Mouse (Mus musculus): ENCODE measurements around the gene Gstm6. TPM values are rescaled to one million over a fixed set of nuclear protein-coding genes. Genes with fewer than 3 reads are reported as not detected.
"Not testable (repeated sequence)": the region's sequence is repeated elsewhere in the genome, so short reads cannot be mapped to it uniquely, and the experiment has no call there.

Gstm6 gene
- total RNA-seq (2018; cell fraction: chromatin; rRNA removed), result not detected
- under 1 TPM in 1 of 26 experiments, not detected in 25; 0.10 TPM for total RNA-seq (2018; cell fraction: cytosol; rRNA removed)
- total RNA-seq (2018; cell fraction: nucleus; rRNA removed), result not detected
- not detected in 3 replicates for polyA plus RNA-seq (2018)

- Histone ChIP-seq H3K27ac (no peak within 1 kb of the TSS), H3K79me2 (ENCODE audit: inconsistent target) (no peaks in the 10 kb centered on the region), H3K4me3 (ENCODE audit: inconsistent target) (no peak within 1 kb of the TSS), H3K36me3 (ENCODE audit: inconsistent target) (no peaks in the 10 kb centered on the region)
- 82% methylated on average over 20 of the region's 20 CpGs for WGBS (ENCODE audit: missing documents)
These were observed at the start of gene Gstm6 for GRCm38 (mm10) chr3:107943239-107943990. TSS of gene Gstm6 (minus strand) at chr3:107943749.

- H3K27ac ChIP-seq, result no peak within 1 kb of the TSS
- 78% methylated on average over 8 of the region's 8 CpGs for WGBS (ENCODE audit: missing documents)
These were observed 42.6 kb upstream of the Gstm6 start, which contains the start of gene Gstm2 for GRCm38 (mm10) chr3:107986041-107986562. TSS of gene Gstm2 (minus strand) at chr3:107986453.

GRCm38 (mm10) chr3:107985141-107985540 lies 41.6 kb upstream of the Gstm6 start:
- not testable (repeated sequence) for H3K27ac ChIP-seq; H3K4me3 ChIP-seq (ENCODE audit: inconsistent target); H3K36me3 ChIP-seq (ENCODE audit: inconsistent target); H3K79me2 ChIP-seq (ENCODE audit: inconsistent target)
- WGBS (ENCODE audit: missing documents), result 93% methylated on average over 2 of the region's 2 CpGs

More at GRCm38 (mm10) chr3:107986041-107986562, 42.6 kb upstream of the Gstm6 start, which contains the start of gene Gstm2:
- H3K79me2 ChIP-seq (ENCODE audit: inconsistent target), result no peaks in the 10 kb centered on the region
- H3K4me3 ChIP-seq (ENCODE audit: inconsistent target), result no peak within 1 kb of the TSS
- H3K36me3 ChIP-seq (ENCODE audit: inconsistent target), result no peaks in the 10 kb centered on the region

- no peak overlapping the region for H3K4me3 ChIP-seq (ENCODE audit: inconsistent target)
- H3K79me2 ChIP-seq (ENCODE audit: inconsistent target), result no peaks in the 10 kb centered on the region
- 95% methylated on average over 5 of the region's 5 CpGs for WGBS (ENCODE audit: missing documents)
- no peak overlapping the region for H3K27ac ChIP-seq
- H3K36me3 ChIP-seq (ENCODE audit: inconsistent target), result no peaks in the 10 kb centered on the region
These were observed 40.9 kb upstream of the Gstm6 start for GRCm38 (mm10) chr3:107984471-107984870.

GRCm38 (mm10) chr3:107983771-107984170 lies 40.2 kb upstream of the Gstm6 start:
- no peak overlapping the region for H3K27ac ChIP-seq
- H3K4me3 ChIP-seq (ENCODE audit: inconsistent target), result no peak overlapping the region
- 23% methylated on average over 3 of the region's 3 CpGs for WGBS (ENCODE audit: missing documents)
- H3K36me3 ChIP-seq (ENCODE audit: inconsistent target), result no peaks in the 10 kb centered on the region
- no peaks in the 10 kb centered on the region for H3K79me2 ChIP-seq (ENCODE audit: inconsistent target)

- 95% methylated on average over 6 of the region's 6 CpGs for WGBS (ENCODE audit: missing documents)
- H3K4me3 ChIP-seq (ENCODE audit: inconsistent target), result no peak overlapping the region
- H3K79me2 ChIP-seq (ENCODE audit: inconsistent target), result no peaks in the 10 kb centered on the region
- no peak overlapping the region for H3K27ac ChIP-seq
- H3K36me3 ChIP-seq (ENCODE audit: inconsistent target), result no peaks in the 10 kb centered on the region
These were observed 39.2 kb upstream of the Gstm6 start for GRCm38 (mm10) chr3:107982726-107983125.

- Histone ChIP-seq H3K27ac (no peak overlapping the region), H3K36me3 (ENCODE audit: inconsistent target) (no peaks in the 10 kb centered on the region), H3K4me3 (ENCODE audit: inconsistent target) (no peak overlapping the region), H3K79me2 (ENCODE audit: inconsistent target) (no peaks in the 10 kb centered on the region)
- 75% methylated on average over 3 of the region's 3 CpGs for WGBS (ENCODE audit: missing documents)
These were observed 37.7 kb upstream of the Gstm6 start for GRCm38 (mm10) chr3:107981261-107981660.

GRCm38 (mm10) chr3:107977691-107978090 lies 34.1 kb upstream of the Gstm6 start:
- no peaks in the 10 kb centered on the region for H3K79me2 ChIP-seq (ENCODE audit: inconsistent target)
- H3K27ac ChIP-seq, result no peak overlapping the region
- H3K36me3 ChIP-seq (ENCODE audit: inconsistent target), result no peaks in the 10 kb centered on the region
- WGBS (ENCODE audit: missing documents), result 85% methylated on average over 3 of the region's 3 CpGs
- H3K4me3 ChIP-seq (ENCODE audit: inconsistent target), result no peak overlapping the region

- H3K36me3 ChIP-seq (ENCODE audit: inconsistent target), result no peaks in the 10 kb centered on the region
- no peaks in the 10 kb centered on the region for H3K79me2 ChIP-seq (ENCODE audit: inconsistent target)
- WGBS (ENCODE audit: missing documents), result 100% methylated on average over 1 of the region's 1 CpGs
- no peak overlapping the region for H3K4me3 ChIP-seq (ENCODE audit: inconsistent target)
- no peak overlapping the region for H3K27ac ChIP-seq
These were observed 30.7 kb upstream of the Gstm6 start for GRCm38 (mm10) chr3:107974237-107974636.

- no peak overlapping the region for H3K27ac ChIP-seq
- H3K4me3 ChIP-seq (ENCODE audit: inconsistent target), result no peak overlapping the region
- H3K36me3 ChIP-seq (ENCODE audit: inconsistent target), result no peaks in the 10 kb centered on the region
- H3K79me2 ChIP-seq (ENCODE audit: inconsistent target), result no peaks in the 10 kb centered on the region
- 93% methylated on average over 3 of the region's 3 CpGs for WGBS (ENCODE audit: missing documents)
These were observed 28.5 kb upstream of the Gstm6 start for GRCm38 (mm10) chr3:107972070-107972469.

- H3K79me2 ChIP-seq (ENCODE audit: inconsistent target); H3K36me3 ChIP-seq (ENCODE audit: inconsistent target); H3K4me3 ChIP-seq (ENCODE audit: inconsistent target); H3K27ac ChIP-seq: not testable (repeated sequence)
- WGBS (ENCODE audit: missing documents), result 100% methylated on average over 3 of the region's 3 CpGs
These were observed 27.6 kb upstream of the Gstm6 start for GRCm38 (mm10) chr3:107971101-107971500.

- Histone ChIP-seq H3K27ac (no peak within 1 kb of the TSS), H3K4me3 (ENCODE audit: inconsistent target) (no peak within 1 kb of the TSS), H3K79me2 (ENCODE audit: inconsistent target) (no peaks in the 10 kb centered on the region), H3K36me3 (ENCODE audit: inconsistent target) (no peaks in the 10 kb centered on the region)
- 79% methylated on average over 13 of the region's 13 CpGs for WGBS (ENCODE audit: missing documents)
These were observed 25.3 kb upstream of the Gstm6 start, which contains the start of gene Gstm3 for GRCm38 (mm10) chr3:107968724-107969395. TSS of gene Gstm3 (minus strand) at chr3:107969283.

- 94% methylated on average over 5 of the region's 5 CpGs for WGBS (ENCODE audit: missing documents)
- no peaks in the 10 kb centered on the region for H3K36me3 ChIP-seq (ENCODE audit: inconsistent target)
These were observed 23.1 kb upstream of the Gstm6 start for GRCm38 (mm10) chr3:107966631-107967030.

GRCm38 (mm10) chr3:107965592-107965991 lies 22.0 kb upstream of the Gstm6 start:
- 100% methylated on average over 1 of the region's 1 CpGs for WGBS (ENCODE audit: missing documents)

More at GRCm38 (mm10) chr3:107966631-107967030, 23.1 kb upstream of the Gstm6 start:
- Histone ChIP-seq H3K79me2 (ENCODE audit: inconsistent target) (no peaks in the 10 kb centered on the region), H3K4me3 (ENCODE audit: inconsistent target) (no peak overlapping the region), H3K27ac (no peak overlapping the region)

More at GRCm38 (mm10) chr3:107965592-107965991, 22.0 kb upstream of the Gstm6 start:
- Histone ChIP-seq H3K79me2 (ENCODE audit: inconsistent target) (no peaks in the 10 kb centered on the region), H3K36me3 (ENCODE audit: inconsistent target) (no peaks in the 10 kb centered on the region), H3K4me3 (ENCODE audit: inconsistent target) (no peak overlapping the region), H3K27ac (no peak overlapping the region)
